Mouse (Mus musculus): ENCODE data around the gene Arhgef15.

GRCm38 (mm10) chr11:68942731-68943130, 14.5 kb downstream of the Arhgef15 start:
- TF ChIP-seq RAD21 (IDR thresholded peaks at IDR 0.05; ENCODE audit: low read depth, low read length) (no peak), HCFC1 (IDR thresholded peaks at IDR 0.05; ENCODE audit: low read depth, low read length) (no peak)

Measured in CH12.LX (cell line).